Mouse (Mus musculus): ENCODE measurements at regions not wholly inside any gene's neighbourhood (a gene's known extent, or its start where the extent isn't known, plus 50 kb on each side); places are given as distances from the start of the nearest gene placed in this dataset.

- WGBS: 80% methylated on average over 5 of the region's 5 CpGs
Measured at GRCm38 (mm10) chr17:47277890-47278289, 90.8 kb upstream of the Mrps10 start.

GRCm38 (mm10) chr17:47276639-47277038, 92.0 kb upstream of the Mrps10 start:
- H3K9me3 ChIP-seq (replicated peaks; ENCODE audit: control insufficient read depth, low read length): peaks cover 7% of the 10 kb centered on the region; the same call in 1 of the 2 replicates
- no peak overlapping the region for H3K4me2 ChIP-seq (ENCODE audit: low read depth, low read length)
- no peak overlapping the region for H3K4me3 ChIP-seq (replicated peaks; ENCODE audit: low read length)
- WGBS: 69% methylated on average over 6 of the region's 6 CpGs
- H3K9ac ChIP-seq (ENCODE audit: low read length): no peak overlapping the region
- peaks cover 3% of the 10 kb centered on the region; the same call in 1 of the 2 replicates for H3K36me3 ChIP-seq (ENCODE audit: control insufficient read depth, insufficient read depth, low read length)
- no peak for ATAC-seq (ENCODE audit: insufficient read depth, low FRiP score)
- H3K27ac ChIP-seq (ENCODE audit: low read length): no peak overlapping the region; the same call in 1 of the 2 replicates
- no peaks in the 10 kb centered on the region for H3K27me3 ChIP-seq (ENCODE audit: control insufficient read depth, insufficient read depth, low read length)
- H3K4me1 ChIP-seq (ENCODE audit: control insufficient read depth, insufficient read depth, low read length): 0 out of 2 replicates have a peak, but pooled peaks cover 3% of the 10 kb centered on the region

More at GRCm38 (mm10) chr17:47277890-47278289, 90.8 kb upstream of the Mrps10 start:
- Histone ChIP-seq H3K9ac (ENCODE audit: low read length) (no peak overlapping the region), H3K4me2 (ENCODE audit: low read depth, low read length) (no peak overlapping the region), H3K4me1 (ENCODE audit: control insufficient read depth, insufficient read depth, low read length) (0 out of 2 replicates have a peak, but pooled peaks cover 3% of the 10 kb centered on the region), H3K27me3 (ENCODE audit: control insufficient read depth, insufficient read depth, low read length) (no peaks in the 10 kb centered on the region), H3K27ac (ENCODE audit: low read length) (no peak overlapping the region), H3K9me3 (replicated peaks; ENCODE audit: control insufficient read depth, low read length) (peaks cover 7% of the 10 kb centered on the region; the same call in 1 of the 2 replicates), H3K4me3 (replicated peaks; ENCODE audit: low read length) (no peak overlapping the region), H3K36me3 (ENCODE audit: control insufficient read depth, insufficient read depth, low read length) (peaks cover 3% of the 10 kb centered on the region; the same call in 1 of the 2 replicates)
- no peak for ATAC-seq (ENCODE audit: insufficient read depth, low FRiP score)

- H3K27ac ChIP-seq (ENCODE audit: low read length): no peak overlapping the region
- 0 out of 2 replicates have a peak, but pooled peaks cover 3% of the 10 kb centered on the region for H3K4me1 ChIP-seq (ENCODE audit: control insufficient read depth, insufficient read depth, low read length)
- H3K4me3 ChIP-seq (replicated peaks; ENCODE audit: low read length): no peak overlapping the region
- peaks cover 7% of the 10 kb centered on the region; the same call in 1 of the 2 replicates for H3K9me3 ChIP-seq (replicated peaks; ENCODE audit: control insufficient read depth, low read length)
- no peak overlapping the region for H3K4me2 ChIP-seq (ENCODE audit: low read depth, low read length)
- H3K27me3 ChIP-seq (ENCODE audit: control insufficient read depth, insufficient read depth, low read length): no peaks in the 10 kb centered on the region
- H3K36me3 ChIP-seq (ENCODE audit: control insufficient read depth, insufficient read depth, low read length): peaks cover 3% of the 10 kb centered on the region; the same call in 1 of the 2 replicates
- WGBS: 63% methylated on average over 19 of the region's 19 CpGs
- ATAC-seq (ENCODE audit: insufficient read depth, low FRiP score): peak; percentile 38; the same call in 1 of the 2 replicates
- H3K9ac ChIP-seq (ENCODE audit: low read length): no peak overlapping the region
Measured at GRCm38 (mm10) chr17:47275796-47276311, 92.8 kb upstream of the Mrps10 start.

- Histone ChIP-seq H3K9ac (ENCODE audit: low read length) (no peak overlapping the region), H3K4me3 (replicated peaks; ENCODE audit: low read length) (no peak overlapping the region), H3K27me3 (ENCODE audit: control insufficient read depth, insufficient read depth, low read length) (no peaks in the 10 kb centered on the region), H3K4me1 (ENCODE audit: control insufficient read depth, insufficient read depth, low read length) (0 out of 2 replicates have a peak, but pooled peaks cover 3% of the 10 kb centered on the region), H3K27ac (ENCODE audit: low read length) (no peak overlapping the region), H3K9me3 (replicated peaks; ENCODE audit: control insufficient read depth, low read length) (peaks cover 7% of the 10 kb centered on the region; the same call in 1 of the 2 replicates), H3K4me2 (ENCODE audit: low read depth, low read length) (no peak overlapping the region), H3K36me3 (ENCODE audit: control insufficient read depth, insufficient read depth, low read length) (peaks cover 3% of the 10 kb centered on the region; the same call in 1 of the 2 replicates)
- WGBS: 80% methylated on average over 7 of the region's 7 CpGs
- no peak for ATAC-seq (ENCODE audit: insufficient read depth, low FRiP score)
Measured at GRCm38 (mm10) chr17:47273309-47273708, 95.4 kb upstream of the Mrps10 start.

- Histone ChIP-seq H3K9ac (ENCODE audit: low read length) (no peak overlapping the region), H3K4me3 (replicated peaks; ENCODE audit: low read length) (no peak overlapping the region), H3K9me3 (replicated peaks; ENCODE audit: control insufficient read depth, low read length) (peaks cover 5% of the 10 kb centered on the region; the same call in 1 of the 2 replicates), H3K4me1 (ENCODE audit: control insufficient read depth, insufficient read depth, low read length) (0 out of 2 replicates have a peak, but pooled peaks cover 3% of the 10 kb centered on the region), H3K27ac (ENCODE audit: low read length) (no peak overlapping the region), H3K4me2 (ENCODE audit: low read depth, low read length) (no peak overlapping the region), H3K27me3 (ENCODE audit: control insufficient read depth, insufficient read depth, low read length) (no peaks in the 10 kb centered on the region), H3K36me3 (ENCODE audit: control insufficient read depth, insufficient read depth, low read length) (peaks cover under 1% of the 10 kb centered on the region; the same call in 1 of the 2 replicates)
- 69% methylated on average over 7 of the region's 7 CpGs for WGBS
- ATAC-seq (ENCODE audit: insufficient read depth, low FRiP score): 0 out of 2 replicates have a peak, but pooled peaks have one; percentile 54
Measured at GRCm38 (mm10) chr17:47271979-47272677, 96.6 kb upstream of the Mrps10 start.

GRCm38 (mm10) chr17:47269053-47269891, 99.4 kb upstream of the Mrps10 start:
- no peak for ATAC-seq (ENCODE audit: insufficient read depth, low FRiP score)
- 86% methylated on average over 19 of the region's 19 CpGs for WGBS
- H3K9me3 ChIP-seq (replicated peaks; ENCODE audit: control insufficient read depth, low read length): no peaks in the 10 kb centered on the region

GRCm38 (mm10) chr17:47267843-47268242, 100.8 kb upstream of the Mrps10 start:
- WGBS: 86% methylated on average over 4 of the region's 4 CpGs
- no peak for ATAC-seq (ENCODE audit: insufficient read depth, low FRiP score)
- Histone ChIP-seq H3K4me2 (ENCODE audit: low read depth, low read length) (no peak overlapping the region), H3K36me3 (ENCODE audit: control insufficient read depth, insufficient read depth, low read length) (no peaks in the 10 kb centered on the region; the same call in 1 of the 2 replicates), H3K9ac (ENCODE audit: low read length) (no peak overlapping the region), H3K27ac (ENCODE audit: low read length) (no peak overlapping the region), H3K9me3 (replicated peaks; ENCODE audit: control insufficient read depth, low read length) (no peaks in the 10 kb centered on the region), H3K4me1 (ENCODE audit: control insufficient read depth, insufficient read depth, low read length) (no peaks in the 10 kb centered on the region), H3K4me3 (replicated peaks; ENCODE audit: low read length) (no peak overlapping the region), H3K27me3 (ENCODE audit: control insufficient read depth, insufficient read depth, low read length) (no peaks in the 10 kb centered on the region)

More at GRCm38 (mm10) chr17:47269053-47269891, 99.4 kb upstream of the Mrps10 start:
- H3K4me3 ChIP-seq (replicated peaks; ENCODE audit: low read length): no peak overlapping the region
- no peak overlapping the region for H3K4me2 ChIP-seq (ENCODE audit: low read depth, low read length)
- H3K27me3 ChIP-seq (ENCODE audit: control insufficient read depth, insufficient read depth, low read length): no peaks in the 10 kb centered on the region
- H3K4me1 ChIP-seq (ENCODE audit: control insufficient read depth, insufficient read depth, low read length): no peaks in the 10 kb centered on the region
- H3K27ac ChIP-seq (ENCODE audit: low read length): no peak overlapping the region
- H3K9ac ChIP-seq (ENCODE audit: low read length): no peak overlapping the region
- H3K36me3 ChIP-seq (ENCODE audit: control insufficient read depth, insufficient read depth, low read length): no peaks in the 10 kb centered on the region; the same call in 1 of the 2 replicates

GRCm38 (mm10) chr17:47267076-47267475, 101.6 kb upstream of the Mrps10 start:
- no peaks in the 10 kb centered on the region for H3K27me3 ChIP-seq (ENCODE audit: control insufficient read depth, insufficient read depth, low read length)
- ATAC-seq (ENCODE audit: insufficient read depth, low FRiP score): no peak
- WGBS: 89% methylated on average over 13 of the region's 13 CpGs
- no peak overlapping the region for H3K4me3 ChIP-seq (replicated peaks; ENCODE audit: low read length)
- no peak overlapping the region for H3K9ac ChIP-seq (ENCODE audit: low read length)
- H3K36me3 ChIP-seq (ENCODE audit: control insufficient read depth, insufficient read depth, low read length): no peaks in the 10 kb centered on the region; the same call in 1 of the 2 replicates
- H3K27ac ChIP-seq (ENCODE audit: low read length): no peak overlapping the region
- no peaks in the 10 kb centered on the region for H3K4me1 ChIP-seq (ENCODE audit: control insufficient read depth, insufficient read depth, low read length)
- no peaks in the 10 kb centered on the region for H3K9me3 ChIP-seq (replicated peaks; ENCODE audit: control insufficient read depth, low read length)
- H3K4me2 ChIP-seq (ENCODE audit: low read depth, low read length): no peak overlapping the region

All from stomach, embryonic 16.5 days (tissue).